Mouse (Mus musculus) erythroblast, embryonic 14.5 days (primary cell): ENCODE data around the gene Ddah2. TPM values are rescaled to one million over a fixed set of nuclear protein-coding genes. Genes with fewer than 3 reads are reported as not detected.

Experiments
- H3K27me3 ChIP-seq: 2 replicates; pipeline ENCODE4 v1.6.1; 2012; ENCODE audit warnings: inconsistent platforms; ENCODE audit not compliant: control insufficient read depth
- H3K36me3 ChIP-seq: 2 replicates; pipeline ENCODE4 v1.6.1; 2012; ENCODE audit warnings: mild to moderate bottlenecking, inconsistent platforms; ENCODE audit not compliant: control insufficient read depth
- H3K4me1 ChIP-seq: 2 replicates; pipeline ENCODE4 v1.6.1; 2012; ENCODE audit warnings: inconsistent platforms; ENCODE audit not compliant: control insufficient read depth
- H3K4me3 ChIP-seq: replicated peaks from 2 replicates; pipeline ENCODE3; 2012; ENCODE audit warnings: moderate library complexity, mild to moderate bottlenecking, inconsistent platforms
- H3K9me3 ChIP-seq: 2 replicates; pipeline ENCODE4 v1.6.1; 2012; ENCODE audit warnings: low read length, inconsistent platforms, mixed read lengths; ENCODE audit not compliant: control insufficient read depth
- GATA1 ChIP-seq: IDR thresholded peaks from 2 replicates; pipeline ENCODE4 v1.6.1; 2012; ENCODE audit warnings: low read length, inconsistent platforms, mixed read lengths
- TAL1 ChIP-seq: IDR thresholded peaks from 3 replicates; pipeline ENCODE4 v1.6.1; 2012; ENCODE audit warnings: low read length, inconsistent platforms, mixed read lengths
- polyA plus RNA-seq: library from polyadenylated mRNA; stranded (reverse); fragments of >175 nt; gene quantifications from 2 replicates; pipeline ENCODE4 v1.2.3, GENCODE M21; 2012

Ddah2 gene
- polyA plus RNA-seq, 1 experiment: 0.78 TPM

- TF ChIP-seq GATA1 (peak; percentile 73), TAL1 (peak; percentile 83)
- peaks cover 52% of the 10 kb centered on the region for H3K36me3 ChIP-seq
- H3K4me3 ChIP-seq: peak overlapping the region; percentile 5
- H3K27me3 ChIP-seq: no peaks in the 10 kb centered on the region
- H3K9me3 ChIP-seq: no peaks in the 10 kb centered on the region
- H3K4me1 ChIP-seq: peaks cover 58% of the 10 kb centered on the region
These were observed 45.9 kb downstream of the Ddah2 start for GRCm38 (mm10) chr17:35104754-35105153.

GRCm38 (mm10) chr17:35105740-35106389 is 47.0 kb downstream of the Ddah2 start:
- Histone ChIP-seq H3K4me1 (peaks cover 50% of the 10 kb centered on the region), H3K27me3 (peaks cover 2% of the 10 kb centered on the region; the same call in 1 of the 2 replicates), H3K36me3 (peaks cover 41% of the 10 kb centered on the region), H3K9me3 (no peaks in the 10 kb centered on the region), H3K4me3 (no peak overlapping the region)
- no peak for TF ChIP-seq GATA1
- TF ChIP-seq TAL1: no peak

GRCm38 (mm10) chr17:35106522-35106921 is 47.7 kb downstream of the Ddah2 start:
- Histone ChIP-seq H3K9me3 (no peaks in the 10 kb centered on the region), H3K4me1 (peaks cover 48% of the 10 kb centered on the region), H3K36me3 (peaks cover 34% of the 10 kb centered on the region), H3K4me3 (no peak overlapping the region), H3K27me3 (peaks cover 2% of the 10 kb centered on the region; the same call in 1 of the 2 replicates)
- TF ChIP-seq TAL1 (no peak), GATA1 (no peak)

- Histone ChIP-seq H3K4me1 (peaks cover 33% of the 10 kb centered on the region), H3K4me3 (no peak within 1 kb of the TSS), H3K27me3 (peaks cover 2% of the 10 kb centered on the region; the same call in 1 of the 2 replicates), H3K36me3 (peaks cover 18% of the 10 kb centered on the region), H3K9me3 (no peaks in the 10 kb centered on the region)
- TF ChIP-seq TAL1 (no peak), GATA1 (no peak)
These were observed 49.3 kb downstream of the Ddah2 start, which contains the start of gene Ly6g5c for GRCm38 (mm10) chr17:35108097-35108496. Gene Ly6g5c (plus strand): TSS chr17:35108279.

Other genes starting within 250 kb of the Ddah2 start
- gene Stk19, start 222.1 kb upstream of the Ddah2 start, polyA plus RNA-seq: 6.3 and 6.7 TPM in 2 replicates
- 15.3 and 22.0 TPM in 2 replicates for gene Dxo, start 222.0 kb upstream of the Ddah2 start, polyA plus RNA-seq
- 6.7 and 8.9 TPM in 2 replicates for gene Skiv2l, start 208.8 kb upstream of the Ddah2 start, polyA plus RNA-seq
- 30.9 and 32.9 TPM in 2 replicates for gene Nelfe, start 208.6 kb upstream of the Ddah2 start, polyA plus RNA-seq
- gene Cfb, start 196.5 kb upstream of the Ddah2 start, polyA plus RNA-seq: 0.11 TPM in 1 of 2 replicates, not detected in the other
- 0.24 and 0.25 TPM in 2 replicates for gene Zbtb12, start 179.6 kb upstream of the Ddah2 start, polyA plus RNA-seq
- gene Gm20547, start 177.0 kb upstream of the Ddah2 start, polyA plus RNA-seq: not detected in 2 replicates
- 0.13 and 0.17 TPM in 2 replicates for gene C2, start 160.8 kb upstream of the Ddah2 start, polyA plus RNA-seq
- 6.2 and 6.4 TPM in 2 replicates for gene Ehmt2, start 160.6 kb upstream of the Ddah2 start, polyA plus RNA-seq
- gene Slc44a4, start 144.6 kb upstream of the Ddah2 start, polyA plus RNA-seq: not detected in 2 replicates
- gene Neu1, start 127.8 kb upstream of the Ddah2 start, polyA plus RNA-seq: 0.31 and 0.38 TPM in 2 replicates
- 408 and 454 TPM in 2 replicates for gene Hspa1b, start 99.8 kb upstream of the Ddah2 start, polyA plus RNA-seq
- gene Gm20481, start 89.1 kb upstream of the Ddah2 start, polyA plus RNA-seq: not detected in 2 replicates
- gene Hspa1a, start 86.9 kb upstream of the Ddah2 start, polyA plus RNA-seq: 195 and 214 TPM in 2 replicates
- 0.04 TPM in 1 of 2 replicates, not detected in the other for gene Hspa1l, start 86.3 kb upstream of the Ddah2 start, polyA plus RNA-seq
- 15.9 and 21.4 TPM in 2 replicates for gene Lsm2, start 77.2 kb upstream of the Ddah2 start, polyA plus RNA-seq
- 41.7 and 44.9 TPM in 2 replicates for gene Vars, start 58.0 kb upstream of the Ddah2 start, polyA plus RNA-seq
- 0.01 TPM in 2 replicates for gene Vwa7, start 42.5 kb upstream of the Ddah2 start, polyA plus RNA-seq
- 0.87 and 0.97 TPM in 2 replicates for gene Sapcd1, start 31.0 kb upstream of the Ddah2 start, polyA plus RNA-seq
- 0.90 and 1.3 TPM in 2 replicates for gene Msh5, start 12.3 kb upstream of the Ddah2 start, polyA plus RNA-seq
- 5.1 and 6.0 TPM in 2 replicates for gene Clic1, start 9.1 kb upstream of the Ddah2 start, polyA plus RNA-seq
- gene Ly6g6c, start 6.4 kb downstream of the Ddah2 start, polyA plus RNA-seq: not detected in 2 replicates
- 0.05 TPM in 1 of 2 replicates, not detected in the other for gene Mpig6b, start 7.1 kb downstream of the Ddah2 start, polyA plus RNA-seq
- gene Ly6g6e, start 17.9 kb downstream of the Ddah2 start, polyA plus RNA-seq: not detected in 2 replicates
- not detected in 2 replicates for gene Ly6g6d, start 19.0 kb downstream of the Ddah2 start, polyA plus RNA-seq
- gene Ly6g6f, start 26.6 kb downstream of the Ddah2 start, polyA plus RNA-seq: 0.07 and 0.08 TPM in 2 replicates
- 10.1 and 10.3 TPM in 2 replicates for gene Abhd16a, start 30.2 kb downstream of the Ddah2 start, polyA plus RNA-seq
- gene Ly6g5c, start 49.2 kb downstream of the Ddah2 start, polyA plus RNA-seq: not detected in 2 replicates
- 0.03 TPM in 1 of 2 replicates, not detected in the other for gene Ly6g5b, start 56.4 kb downstream of the Ddah2 start, polyA plus RNA-seq
- 11.0 and 12.4 TPM in 2 replicates for gene Gpank1, start 62.4 kb downstream of the Ddah2 start, polyA plus RNA-seq
- 10.2 and 11.2 TPM in 2 replicates for gene Csnk2b, start 63.0 kb downstream of the Ddah2 start, polyA plus RNA-seq
- gene D17H6S53E, start 67.3 kb downstream of the Ddah2 start, polyA plus RNA-seq: 0.27 and 0.48 TPM in 2 replicates
- gene Apom, start 73.0 kb downstream of the Ddah2 start, polyA plus RNA-seq: 0.10 and 0.20 TPM in 2 replicates
- gene Bag6, start 76.1 kb downstream of the Ddah2 start, polyA plus RNA-seq: 88.8 and 102 TPM in 2 replicates
- gene Prrc2a, start 105.9 kb downstream of the Ddah2 start, polyA plus RNA-seq: 70.4 and 133 TPM in 2 replicates
- gene Aif1, start 117.0 kb downstream of the Ddah2 start, polyA plus RNA-seq: 0.27 TPM in 1 of 2 replicates, not detected in the other
- gene Lst1, start 129.4 kb downstream of the Ddah2 start, polyA plus RNA-seq: not detected in 2 replicates
- gene Ltb, start 135.4 kb downstream of the Ddah2 start, polyA plus RNA-seq: 0.07 and 0.08 TPM in 2 replicates
- gene Tnf, start 143.0 kb downstream of the Ddah2 start, polyA plus RNA-seq: 0.07 and 0.09 TPM in 2 replicates
- gene Lta, start 146.3 kb downstream of the Ddah2 start, polyA plus RNA-seq: 0.03 TPM in 1 of 2 replicates, not detected in the other
- not detected in 2 replicates for gene Gm16181, start 161.8 kb downstream of the Ddah2 start, polyA plus RNA-seq
- gene Atp6v1g2, start 174.6 kb downstream of the Ddah2 start, polyA plus RNA-seq: 0.04 and 0.37 TPM in 2 replicates
- gene Nfkbil1, start 176.8 kb downstream of the Ddah2 start, polyA plus RNA-seq: 1.6 TPM in 2 replicates
- 18.8 and 20.8 TPM in 2 replicates for gene Ddx39b, start 182.7 kb downstream of the Ddah2 start, polyA plus RNA-seq
- 2.4 and 2.7 TPM in 2 replicates for gene H2-D1, start 203.7 kb downstream of the Ddah2 start, polyA plus RNA-seq